In the genomic region with DNA sequence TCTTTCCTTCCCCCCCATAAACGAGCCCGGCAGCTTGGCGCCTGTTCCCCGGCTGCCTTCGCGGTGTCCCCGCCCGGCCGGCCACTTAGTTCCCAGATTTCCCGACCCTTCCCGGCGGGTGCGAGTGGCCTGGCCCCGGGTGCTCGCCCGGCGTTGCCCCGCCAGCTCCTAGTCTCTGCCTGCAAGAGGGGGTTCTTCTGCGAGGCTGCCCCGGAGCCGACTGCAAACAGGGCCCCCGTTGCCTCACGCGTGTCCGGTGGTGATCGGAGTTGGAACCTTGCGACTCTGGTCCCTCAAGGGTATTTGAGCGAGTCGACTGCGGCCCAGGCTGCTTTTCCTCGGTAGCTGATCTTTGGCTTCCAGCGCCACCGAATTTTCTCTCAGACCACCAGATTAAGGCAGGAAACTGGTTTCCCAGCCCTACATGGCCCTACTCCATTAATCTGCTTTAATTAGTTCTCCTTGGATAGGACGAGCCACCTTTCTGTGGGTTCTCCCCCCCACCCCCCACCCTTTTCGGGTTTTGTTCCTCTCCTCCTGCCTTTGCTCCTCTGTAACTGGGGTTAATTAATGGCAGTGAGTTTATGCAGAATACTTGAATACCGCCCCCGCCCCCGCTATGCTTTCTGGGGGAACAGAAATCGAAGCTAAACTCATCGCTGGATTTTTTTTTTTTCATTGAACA, we compare ENCODE assay signal across 8 mouse cellular contexts. TPM values are rescaled to one million over a fixed set of nuclear protein-coding genes. Genes with fewer than 3 reads are reported as not detected.
A peak's percentile ranks its signal among the peaks of the same experiment; 100 is the strongest.
DNase-seq lines count a peak whose midpoint lies in the region; ATAC-seq lines count a peak whose summit lies in the region.

No protein-coding gene starts in this region.

- peak; percentile 31 to 63 for DNase-seq in heart, adult 18-20 months
- DNase-seq in heart, postnatal 36 days, result no peak
- peak; percentile 62 for DNase-seq in adrenal gland, postnatal 14 days
- peak; percentile 61 for DNase-seq in kidney, postnatal 10 days
- peak; percentile 39 for DNase-seq in lung, postnatal 10 days
- peak; percentile 31 for DNase-seq in right cerebral cortex, postnatal 25 days

- no peaks in the 10 kb centered on the region for H3K9me3 ChIP-seq in embryonic facial prominence, embryonic 15.5 days (replicated peaks)
- no peaks in the 10 kb centered on the region for H3K9me3 ChIP-seq in heart, embryonic 15.5 days (replicated peaks)

- peak overlapping the region; percentile 85 for H3K4me3 ChIP-seq in embryonic facial prominence, embryonic 15.5 days (replicated peaks)
- peak overlapping the region; percentile 92 for H3K4me3 ChIP-seq in heart, embryonic 15.5 days

- peaks cover 17% of the 10 kb centered on the region for H3K4me1 ChIP-seq in embryonic facial prominence, embryonic 15.5 days
- peaks cover 8% of the 10 kb centered on the region for H3K4me1 ChIP-seq in heart, embryonic 15.5 days (replicated peaks)

- peak; percentile 22; the same call in 1 of the 2 replicates for ATAC-seq in embryonic facial prominence, embryonic 15.5 days (ENCODE audit: insufficient number of reproducible peaks, low FRiP score, low TSS enrichment, low read depth)
- peak; percentile 25; the same call in 1 of the 2 replicates for ATAC-seq in heart, embryonic 15.5 days (replicated peaks; ENCODE audit: insufficient number of reproducible peaks, insufficient read depth, low FRiP score, low read depth)

- H3K9ac ChIP-seq in embryonic facial prominence, embryonic 15.5 days, result peak overlapping the region; percentile 81
- peak overlapping the region; percentile 78 for H3K9ac ChIP-seq in heart, embryonic 15.5 days

- intact Hi-C loops in heart, postnatal 36 days (cut with DNase I), result loop anchor here (2.0 to 5.0 kb wide), 3 partner anchors 45 to 151 kb away; no protein-coding TSS in a partner anchor

- WGBS in embryonic facial prominence, embryonic 15.5 days, result under 1% methylated on average over 40 of the region's 40 CpGs
- WGBS in heart, embryonic 15.5 days, result under 1% methylated on average over 40 of the region's 40 CpGs

- no peaks in the 10 kb centered on the region for H3K27me3 ChIP-seq in embryonic facial prominence, embryonic 15.5 days
- H3K27me3 ChIP-seq in heart, embryonic 15.5 days, result no peaks in the 10 kb centered on the region

- H3K36me3 ChIP-seq in embryonic facial prominence, embryonic 15.5 days, result no peaks in the 10 kb centered on the region
- no peaks in the 10 kb centered on the region for H3K36me3 ChIP-seq in heart, embryonic 15.5 days

- peak overlapping the region; percentile 89 for H3K27ac ChIP-seq in embryonic facial prominence, embryonic 15.5 days (replicated peaks)
- peak overlapping the region; percentile 72 for H3K27ac ChIP-seq in heart, embryonic 15.5 days

- peak overlapping the region; percentile 80 for H3K4me2 ChIP-seq in embryonic facial prominence, embryonic 15.5 days (replicated peaks)
- H3K4me2 ChIP-seq in heart, embryonic 15.5 days, result peak overlapping the region; percentile 96

RNA-seq across cellular contexts. Expression of a gene that starts 0.7 kb away (rescaled TPM):
- 1 to 10 TPM; 3.9 to 5.9 TPM for total RNA-seq in heart, adult 18-20 months (2021)
- total RNA-seq in heart, postnatal 36 days (2021), result 1 to 10 TPM; 3.7 to 3.8 TPM
- 6.3 and 7.0 TPM in 2 replicates for total RNA-seq in adrenal gland, postnatal 14 days (2021)
- polyA plus RNA-seq in embryonic facial prominence, embryonic 15.5 days (2015; fragmentation: Nextera tagmentation; extraction: Ambion mirVana), result 18.8 and 19.5 TPM in 2 replicates
- polyA plus RNA-seq in heart, embryonic 15.5 days (2015; fragmentation: Nextera tagmentation; extraction: Ambion mirVana), result 6.7 and 8.8 TPM in 2 replicates

RNA-seq across cellular contexts. Expression of a gene that starts 39.1 kb away (rescaled TPM):
- not detected for total RNA-seq in heart, adult 18-20 months (2021)
- total RNA-seq in heart, postnatal 36 days (2021), result under 1 TPM in 1 of 2 experiments, not detected in 1; 0.03 TPM
- total RNA-seq in adrenal gland, postnatal 14 days (2021), result not detected in 2 replicates
- polyA plus RNA-seq in embryonic facial prominence, embryonic 15.5 days (2015; fragmentation: Nextera tagmentation; extraction: Ambion mirVana), result not detected in 2 replicates
- polyA plus RNA-seq in heart, embryonic 15.5 days (2015; fragmentation: Nextera tagmentation; extraction: Ambion mirVana), result not detected in 2 replicates

Comparison
In these comparisons a context has a peak if more than half of its experiments do, and no peak if none do; other contexts are left out.
1. DNase-seq: peak in heart, adult 18-20 months (2 of 2), adrenal gland, postnatal 14 days (single experiment), kidney, postnatal 10 days (single experiment), lung, postnatal 10 days (single experiment) and right cerebral cortex, postnatal 25 days (single experiment); none in heart, postnatal 36 days (0 of 2).